Mouse (Mus musculus) layer of hippocampus, adult 11-12 months (tissue): ENCODE measurements around the gene Mcm9.
"Not testable (repeated sequence)": the region's sequence is repeated elsewhere in the genome, so short reads cannot be mapped to it uniquely, and the experiment has no call there.

ENCODE experiments used
- DNase-seq: peaks from one replicate; pipeline ENCODE4 v3.0.0; 2022; ENCODE audit warnings: low spot score

Gene Mcm9

GRCm38 (mm10) chr10:53499518-53499917 lies 130.7 kb downstream of the Mcm9 start:
- peak; percentile 37 for DNase-seq

- not testable (repeated sequence) for DNase-seq
These were observed 134.9 kb downstream of the Mcm9 start for GRCm38 (mm10) chr10:53495349-53495748.

- DNase-seq, result no peak
These were observed 136.3 kb downstream of the Mcm9 start for GRCm38 (mm10) chr10:53493954-53494353.
